ENCODE assay signal across 24 mouse cellular contexts in the genomic region with DNA sequence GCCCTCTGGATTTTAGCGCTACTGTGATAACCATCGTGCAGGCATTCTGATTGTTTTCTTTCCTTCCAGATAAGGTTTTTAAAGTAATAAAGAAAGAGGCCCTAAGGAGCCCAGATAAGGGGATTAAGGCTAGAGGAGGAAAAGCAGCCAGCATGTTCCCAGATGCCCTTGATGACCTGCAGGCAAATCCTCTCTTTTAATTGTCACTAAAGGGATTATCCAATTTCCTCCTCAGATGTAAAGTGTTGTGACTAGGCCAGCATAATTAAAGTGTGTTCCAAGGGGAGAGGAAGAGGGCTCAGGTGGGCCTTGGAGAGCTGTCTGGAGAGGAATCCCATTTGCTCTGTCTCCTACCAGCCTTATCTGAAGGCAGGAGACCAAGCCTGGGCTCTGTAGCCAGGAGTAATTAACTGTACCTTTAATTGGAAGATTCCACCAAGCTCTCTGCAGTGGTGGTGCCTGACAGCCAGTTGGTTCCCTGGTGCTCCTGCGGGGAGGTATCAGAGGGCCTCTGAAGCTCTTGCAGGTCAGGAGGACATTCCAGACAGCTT.
DNase-seq lines count a peak whose midpoint lies in the region; ATAC-seq and TF ChIP-seq lines count a peak whose summit lies in the region.
"Had no signal": no experiment of that assay in that cellular context is flagged by ENCODE, and none has a peak within 500 bp of the region (broad histone marks: within the 10 kb centered on the region; RNA-seq: fewer than 3 reads in every experiment).

No protein-coding gene starts in this region.

- no peak overlapping the region for H3K27ac ChIP-seq in hindbrain, postnatal 0 days
- no peak overlapping the region for H3K27ac ChIP-seq in hindbrain, embryonic 16.5 days (ENCODE audit: low read depth, low read length)
- peak overlapping the region; percentile 27; the same call in 1 of the 2 replicates for H3K27ac ChIP-seq in midbrain, embryonic 14.5 days (replicated peaks; ENCODE audit: low read depth, low read length)
- H3K27ac ChIP-seq in midbrain, embryonic 11.5 days (ENCODE audit: low read depth, low read length), result no peak overlapping the region
- H3K27ac ChIP-seq: embryonic facial prominence, embryonic 13.5 days; forebrain, embryonic 10.5 days; forebrain, embryonic 13.5 days; heart, adult 2 months; heart, embryonic 10.5 days; heart, embryonic 13.5 days; hindbrain, embryonic 14.5 days had no signal

- no peak overlapping the region for H3K4me3 ChIP-seq in hindbrain, postnatal 0 days (ENCODE audit: low read length)
- H3K4me3 ChIP-seq in hindbrain, embryonic 16.5 days (ENCODE audit: low read length), result no peak overlapping the region
- no peak overlapping the region for H3K4me3 ChIP-seq in midbrain, embryonic 14.5 days (replicated peaks; ENCODE audit: low read depth, low read length)
- H3K4me3 ChIP-seq in midbrain, embryonic 11.5 days (ENCODE audit: low read depth, low read length), result no peak overlapping the region
- H3K4me3 ChIP-seq: embryonic facial prominence, embryonic 13.5 days; forebrain, embryonic 10.5 days; forebrain, embryonic 13.5 days; heart, adult 2 months; heart, embryonic 10.5 days; heart, embryonic 13.5 days had no signal

- H3K9ac ChIP-seq in hindbrain, postnatal 0 days (replicated peaks; ENCODE audit: low read length), result no peak overlapping the region
- no peak overlapping the region for H3K9ac ChIP-seq in hindbrain, embryonic 16.5 days (ENCODE audit: low read depth, low read length)
- no peak overlapping the region for H3K9ac ChIP-seq in midbrain, embryonic 14.5 days (replicated peaks; ENCODE audit: low read length)
- H3K9ac ChIP-seq in midbrain, embryonic 11.5 days (ENCODE audit: low read length), result no peak overlapping the region
- H3K9ac ChIP-seq: embryonic facial prominence, embryonic 13.5 days; forebrain, embryonic 13.5 days; heart, embryonic 13.5 days; hindbrain, embryonic 14.5 days had no signal

- DNase-seq in hindbrain, postnatal 0 days (ENCODE audit: low spot score), result peak; percentile 31
- DNase-seq in midbrain, embryonic 14.5 days, result peak; percentile 21
- DNase-seq in midbrain, embryonic 11.5 days (ENCODE audit: low spot score, missing footprints), result no peak
- DNase-seq in brain, embryonic 14.5 days (ENCODE audit: low read depth), result peak; percentile 63
- DNase-seq in retina, postnatal 1 day, result peak; percentile 67
- DNase-seq: adrenal gland, adult 2 months; adrenal gland, postnatal 14 days; cerebellum, adult 18-20 months; cerebellum, adult 9-10 months; cerebellum, postnatal 25 days; gastrocnemius, postnatal 10 days; gastrocnemius, postnatal 36 days; heart, adult 2 months; heart, postnatal 14 days; heart, postnatal 4 days had no signal

- WGBS in hindbrain, postnatal 0 days, result 31% methylated on average over 3 of the region's 3 CpGs
- WGBS in hindbrain, embryonic 16.5 days, result 26% methylated on average over 3 of the region's 3 CpGs
- WGBS in midbrain, embryonic 14.5 days, result 11% methylated on average over 3 of the region's 3 CpGs
- 8% methylated on average over 3 of the region's 3 CpGs for WGBS in midbrain, embryonic 11.5 days

- TF ChIP-seq CTCF in hindbrain, postnatal 0 days (IDR thresholded peaks at IDR 0.05; ENCODE audit: low read depth), result no peak
- no peak for TF ChIP-seq CTCF in brain, embryonic 14.5 days (IDR thresholded peaks at IDR 0.05; ENCODE audit: borderline replicate concordance, extremely low read depth, insufficient read depth, insufficient read length)

- H3K27me3 ChIP-seq in hindbrain, postnatal 0 days (ENCODE audit: insufficient read depth, low read length), result no peaks in the 10 kb centered on the region
- no peaks in the 10 kb centered on the region; the same call in 1 of the 2 replicates for H3K27me3 ChIP-seq in hindbrain, embryonic 16.5 days (replicated peaks; ENCODE audit: control insufficient read depth, insufficient read depth, low read length)
- no peaks in the 10 kb centered on the region for H3K27me3 ChIP-seq in midbrain, embryonic 14.5 days (ENCODE audit: control insufficient read depth, insufficient read depth, low read length)
- no peaks in the 10 kb centered on the region for H3K27me3 ChIP-seq in midbrain, embryonic 11.5 days (ENCODE audit: control insufficient read depth, insufficient read depth, low read length)
- H3K27me3 ChIP-seq: embryonic facial prominence, embryonic 13.5 days; forebrain, embryonic 13.5 days had no signal

- no peaks in the 10 kb centered on the region for H3K36me3 ChIP-seq in hindbrain, postnatal 0 days (ENCODE audit: insufficient read depth, low read length)
- H3K36me3 ChIP-seq in hindbrain, embryonic 16.5 days (ENCODE audit: control insufficient read depth, insufficient read depth, low read length), result no peaks in the 10 kb centered on the region
- H3K36me3 ChIP-seq in midbrain, embryonic 14.5 days (ENCODE audit: control insufficient read depth, insufficient read depth, low read length), result no peaks in the 10 kb centered on the region
- no peaks in the 10 kb centered on the region for H3K36me3 ChIP-seq in midbrain, embryonic 11.5 days (ENCODE audit: control insufficient read depth, insufficient read depth, low read length)
- H3K36me3 ChIP-seq: embryonic facial prominence, embryonic 13.5 days; forebrain, embryonic 10.5 days; heart, embryonic 10.5 days; heart, embryonic 13.5 days had no signal

- no peaks in the 10 kb centered on the region for H3K4me1 ChIP-seq in hindbrain, postnatal 0 days (ENCODE audit: insufficient read depth, low read length)
- H3K4me1 ChIP-seq in hindbrain, embryonic 16.5 days (ENCODE audit: control insufficient read depth, insufficient read depth, low read depth, low read length), result no peaks in the 10 kb centered on the region
- no peaks in the 10 kb centered on the region for H3K4me1 ChIP-seq in midbrain, embryonic 14.5 days (ENCODE audit: control insufficient read depth, insufficient read depth, low read length)
- no peaks in the 10 kb centered on the region for H3K4me1 ChIP-seq in midbrain, embryonic 11.5 days (ENCODE audit: control insufficient read depth, insufficient read depth, low read length)
- H3K4me1 ChIP-seq: embryonic facial prominence, embryonic 13.5 days; forebrain, embryonic 13.5 days; heart, embryonic 13.5 days had no signal

- no peak overlapping the region for H3K4me2 ChIP-seq in hindbrain, postnatal 0 days (ENCODE audit: low read depth, low read length)
- H3K4me2 ChIP-seq in hindbrain, embryonic 16.5 days (ENCODE audit: low read length), result no peak overlapping the region
- no peak overlapping the region for H3K4me2 ChIP-seq in midbrain, embryonic 14.5 days (ENCODE audit: low read length)
- no peak overlapping the region for H3K4me2 ChIP-seq in midbrain, embryonic 11.5 days
- H3K4me2 ChIP-seq: embryonic facial prominence, embryonic 13.5 days; forebrain, embryonic 13.5 days; heart, embryonic 13.5 days; hindbrain, embryonic 14.5 days had no signal

- no peak for TF ChIP-seq POLR2A in brain, embryonic 14.5 days (IDR thresholded peaks at IDR 0.05; ENCODE audit: borderline replicate concordance, extremely low read depth, insufficient read depth, insufficient read length, poor library complexity, severe bottlenecking)

- no peak for ATAC-seq in hindbrain, postnatal 0 days
- no peak for ATAC-seq in hindbrain, embryonic 16.5 days
- no peak for ATAC-seq in midbrain, embryonic 14.5 days (ENCODE audit: low FRiP score, low TSS enrichment)
- ATAC-seq in midbrain, embryonic 11.5 days (ENCODE audit: low FRiP score), result no peak
- ATAC-seq: CD4-positive, CD25-positive, alpha-beta regulatory T cell, adult 4 months; forebrain, embryonic 13.5 days; forebrain, embryonic 16.5 days had no signal

- H3K9me3 ChIP-seq in hindbrain, postnatal 0 days (ENCODE audit: low read length), result no peaks in the 10 kb centered on the region
- H3K9me3 ChIP-seq in hindbrain, embryonic 16.5 days (ENCODE audit: control insufficient read depth, low read length), result no peaks in the 10 kb centered on the region
- H3K9me3 ChIP-seq in midbrain, embryonic 14.5 days (ENCODE audit: control insufficient read depth, low read length), result no peaks in the 10 kb centered on the region
- H3K9me3 ChIP-seq in midbrain, embryonic 11.5 days (ENCODE audit: control insufficient read depth, low read length), result no peaks in the 10 kb centered on the region
- H3K9me3 ChIP-seq: embryonic facial prominence, embryonic 13.5 days; forebrain, embryonic 10.5 days; forebrain, embryonic 13.5 days; heart, embryonic 10.5 days; heart, embryonic 13.5 days had no signal
